Mouse (Mus musculus): ENCODE measurements at regions not wholly inside any gene's neighbourhood (a gene's known extent, or its start where the extent isn't known, plus 50 kb on each side); places are given as distances from the start of the nearest gene placed in this dataset.

- no peak for TF ChIP-seq CTCF (IDR thresholded peaks at IDR 0.05; ENCODE audit: low read depth)
- no peak for TF ChIP-seq EP300 (IDR thresholded peaks at IDR 0.05; ENCODE audit: low read depth)
Measured at GRCm38 (mm10) chr3:58302322-58302721, 112.2 kb upstream of the Tsc22d2 start.

All from heart, postnatal 0 days (tissue).